Mouse (Mus musculus) heart, embryonic 10.5 days (tissue): Measurements from ENCODE around the gene Cntn2. TPM values are rescaled to one million over a fixed set of nuclear protein-coding genes. Genes with fewer than 3 reads are reported as not detected.

Experiments used
- polyA plus RNA-seq: library from polyadenylated mRNA; unstranded; fragments of >200 nt; fragmentation: Nextera tagmentation; extraction: Ambion mirVana; gene quantifications from 2 replicates; pipeline ENCODE4 v1.2.1, GENCODE M21; 2016

Cntn2 gene
- polyA plus RNA-seq, 1 experiment from 2014 or later = 0.67 TPM

Other genes starting within 250 kb of the Cntn2 start
- gene Klhdc8a, start 244.6 kb downstream of the Cntn2 start, polyA plus RNA-seq = 0.26 and 0.60 TPM in 2 replicates
- gene Nuak2, start 227.1 kb downstream of the Cntn2 start, polyA plus RNA-seq = 3.0 and 3.4 TPM in 2 replicates
- 10.1 and 12.6 TPM in 2 replicates for gene Tmcc2, start 152.0 kb downstream of the Cntn2 start, polyA plus RNA-seq
- gene Dstyk, start 125.7 kb downstream of the Cntn2 start, polyA plus RNA-seq = 10.6 and 10.8 TPM in 2 replicates
- 33.2 and 43.6 TPM in 2 replicates for gene Rbbp5, start 65.9 kb downstream of the Cntn2 start, polyA plus RNA-seq
- 1.2 and 1.3 TPM in 2 replicates for gene Tmem81, start 37.0 kb downstream of the Cntn2 start, polyA plus RNA-seq
- gene Nfasc, start 198.5 kb upstream of the Cntn2 start, polyA plus RNA-seq = 0.22 and 0.84 TPM in 2 replicates